Mouse (Mus musculus) heart, embryonic 16.5 days (tissue): ENCODE data around the gene Afg1l. TPM values are rescaled to one million over a fixed set of nuclear protein-coding genes. Genes with fewer than 3 reads are reported as not detected.
A peak's percentile ranks its signal among the peaks of the same experiment; 100 is the strongest.

Experiments
- ATAC-seq: fragments of 200-750 bp; cut with Nextera tagmentation; replicated peaks from 2 replicates; pipeline ENCODE4 v1.8.0; 2017; ENCODE audit warnings: moderate number of reproducible peaks; ENCODE audit not compliant: insufficient read depth, low FRiP score; ENCODE audit errors: extremely low read depth
- H3K27ac ChIP-seq: fragments of 300-500 bp; sonication (generic); 2 replicates; pipeline ENCODE4 v1.5.1; 2014; ENCODE audit warnings: mild to moderate bottlenecking, low read length, control low read depth, moderate library complexity
- H3K27me3 ChIP-seq: fragments of 300-500 bp; sonication (generic); 2 replicates; pipeline ENCODE4 v1.6.1; 2014; ENCODE audit warnings: low read length, mixed read lengths; ENCODE audit not compliant: control insufficient read depth, insufficient read depth
- H3K36me3 ChIP-seq: fragments of 300-500 bp; sonication (generic); 2 replicates; pipeline ENCODE4 v1.6.1; 2014; ENCODE audit not compliant: control insufficient read depth, insufficient read depth
- H3K4me1 ChIP-seq: fragments of 300-500 bp; sonication (generic); 2 replicates; pipeline ENCODE4 v1.6.1; 2014; ENCODE audit warnings: low read length, mixed read lengths; ENCODE audit not compliant: control insufficient read depth, insufficient read depth
- H3K4me2 ChIP-seq: fragments of 300-500 bp; sonication (generic); 2 replicates; pipeline ENCODE4 v1.6.1; 2014; ENCODE audit warnings: low read depth, mild to moderate bottlenecking, control low read depth, low read length
- H3K4me3 ChIP-seq: fragments of 300-500 bp; sonication (generic); 2 replicates; pipeline ENCODE4 v1.5.1; 2014; ENCODE audit warnings: mild to moderate bottlenecking, control low read depth, low read length
- H3K9ac ChIP-seq: fragments of 300-500 bp; sonication (generic); 2 replicates; pipeline ENCODE4 v1.6.1; 2014; ENCODE audit warnings: low read length, control low read depth
- H3K9me3 ChIP-seq: fragments of 300-500 bp; sonication (generic); replicated peaks from 2 replicates; pipeline ENCODE4 v1.6.1; 2016; ENCODE audit warnings: low read length; ENCODE audit not compliant: control insufficient read depth
- WGBS: fragments of 180-500 bp; shearing (Covaris S2); extraction: QIAGEN DNeasy Blood & Tissue Kit; methylation state at CpG from one replicate; pipeline ENCODE4 v1.1.7; 2014; 5-methylcytosine and 5-hydroxymethylcytosine counted together
- polyA plus RNA-seq: library from polyadenylated mRNA; unstranded; fragments of >200 nt; fragmentation: Nextera tagmentation; extraction: Ambion mirVana; gene quantifications from 2 replicates; pipeline ENCODE4 v1.2.1, GENCODE M21; 2015

Afg1l gene
- polyA plus RNA-seq, 1 experiment from 2014 or later = 22.1 TPM

- 57% methylated on average over 8 of the region's 8 CpGs for WGBS
- no peaks in the 10 kb centered on the region for H3K4me1 ChIP-seq
- no peak for ATAC-seq
These were observed 150.8 kb downstream of the Afg1l start for GRCm38 (mm10) chr10:42327576-42327975.

GRCm38 (mm10) chr10:42325305-42325704, 153.1 kb downstream of the Afg1l start:
- no peaks in the 10 kb centered on the region for H3K27me3 ChIP-seq
- H3K4me1 ChIP-seq = no peaks in the 10 kb centered on the region
- no peaks in the 10 kb centered on the region for H3K36me3 ChIP-seq
- no peak overlapping the region for H3K9ac ChIP-seq
- no peak overlapping the region for H3K27ac ChIP-seq
- 91% methylated on average over 10 of the region's 10 CpGs for WGBS
- ATAC-seq = no peak
- H3K9me3 ChIP-seq = no peaks in the 10 kb centered on the region
- H3K4me2 ChIP-seq = no peak overlapping the region
- H3K4me3 ChIP-seq = no peak overlapping the region

More at GRCm38 (mm10) chr10:42327576-42327975, 150.8 kb downstream of the Afg1l start:
- H3K36me3 ChIP-seq = peaks cover 3% of the 10 kb centered on the region; the same call in 1 of the 2 replicates
- no peaks in the 10 kb centered on the region for H3K27me3 ChIP-seq
- H3K27ac ChIP-seq = no peak overlapping the region
- no peak overlapping the region for H3K4me2 ChIP-seq
- no peak overlapping the region for H3K9ac ChIP-seq
- H3K9me3 ChIP-seq = no peaks in the 10 kb centered on the region
- no peak overlapping the region for H3K4me3 ChIP-seq

GRCm38 (mm10) chr10:42323978-42324377, 154.4 kb downstream of the Afg1l start:
- H3K4me3 ChIP-seq = no peak overlapping the region
- no peaks in the 10 kb centered on the region for H3K4me1 ChIP-seq
- no peaks in the 10 kb centered on the region for H3K27me3 ChIP-seq
- no peak overlapping the region for H3K4me2 ChIP-seq
- no peak overlapping the region for H3K9ac ChIP-seq
- H3K9me3 ChIP-seq = no peaks in the 10 kb centered on the region
- no peaks in the 10 kb centered on the region for H3K36me3 ChIP-seq
- no peak for ATAC-seq
- no peak overlapping the region for H3K27ac ChIP-seq

GRCm38 (mm10) chr10:42313222-42313786, 165.1 kb downstream of the Afg1l start:
- Histone ChIP-seq H3K4me3 (no peak overlapping the region), H3K36me3 (peaks cover 13% of the 10 kb centered on the region; the same call in 1 of the 2 replicates), H3K4me1 (no peaks in the 10 kb centered on the region), H3K9ac (no peak overlapping the region), H3K27me3 (no peaks in the 10 kb centered on the region), H3K9me3 (no peaks in the 10 kb centered on the region), H3K27ac (no peak overlapping the region), H3K4me2 (peak overlapping the region; percentile 37; the same call in 1 of the 2 replicates)
- WGBS = 58% methylated on average over 22 of the region's 22 CpGs
- ATAC-seq = no peak

GRCm38 (mm10) chr10:42312557-42312956, 165.8 kb downstream of the Afg1l start:
- H3K36me3 ChIP-seq = peaks cover 12% of the 10 kb centered on the region; the same call in 1 of the 2 replicates
- WGBS = 50% methylated on average over 1 of the region's 1 CpGs
- no peaks in the 10 kb centered on the region for H3K4me1 ChIP-seq
- no peaks in the 10 kb centered on the region for H3K27me3 ChIP-seq
- no peak overlapping the region for H3K27ac ChIP-seq
- H3K9me3 ChIP-seq = no peaks in the 10 kb centered on the region
- no peak overlapping the region for H3K4me3 ChIP-seq
- no peak overlapping the region for H3K4me2 ChIP-seq
- no peak for ATAC-seq
- H3K9ac ChIP-seq = no peak overlapping the region

- Histone ChIP-seq H3K4me2 (peak overlapping the region; percentile 68), H3K27me3 (no peaks in the 10 kb centered on the region), H3K9ac (peak overlapping the region; percentile 40; the same call in 1 of the 2 replicates), H3K36me3 (0 out of 2 replicates have a peak, but pooled peaks cover 3% of the 10 kb centered on the region), H3K4me3 (peak overlapping the region; percentile 43), H3K9me3 (no peaks in the 10 kb centered on the region), H3K4me1 (no peaks in the 10 kb centered on the region), H3K27ac (no peak overlapping the region)
- no peak for ATAC-seq
- 27% methylated on average over 8 of the region's 8 CpGs for WGBS
These were observed 169.7 kb downstream of the Afg1l start for GRCm38 (mm10) chr10:42308687-42308987.

GRCm38 (mm10) chr10:42307980-42308686, 170.2 kb downstream of the Afg1l start:
- 9% methylated on average over 20 of the region's 20 CpGs for WGBS
- H3K4me3 ChIP-seq = peak overlapping the region; percentile 43
- H3K9me3 ChIP-seq = no peaks in the 10 kb centered on the region
- H3K4me1 ChIP-seq = no peaks in the 10 kb centered on the region
- peak overlapping the region; percentile 68 for H3K4me2 ChIP-seq
- no peak overlapping the region for H3K27ac ChIP-seq
- 0 out of 2 replicates have a peak, but pooled peaks have one; percentile 29 for ATAC-seq
- peak overlapping the region; percentile 40; the same call in 1 of the 2 replicates for H3K9ac ChIP-seq
- H3K36me3 ChIP-seq = 0 out of 2 replicates have a peak, but pooled peaks cover 3% of the 10 kb centered on the region
- H3K27me3 ChIP-seq = no peaks in the 10 kb centered on the region

- H3K4me1 ChIP-seq = no peaks in the 10 kb centered on the region
- no peak overlapping the region for H3K9ac ChIP-seq
- no peaks in the 10 kb centered on the region for H3K9me3 ChIP-seq
- H3K36me3 ChIP-seq = no peaks in the 10 kb centered on the region
- no peak for ATAC-seq
- H3K4me2 ChIP-seq = no peak overlapping the region
- H3K27me3 ChIP-seq = no peaks in the 10 kb centered on the region
- no peak overlapping the region for H3K27ac ChIP-seq
- 78% methylated on average over 8 of the region's 8 CpGs for WGBS
- no peak overlapping the region for H3K4me3 ChIP-seq
These were observed 171.9 kb downstream of the Afg1l start for GRCm38 (mm10) chr10:42306422-42306821.

- no peak for ATAC-seq
- H3K36me3 ChIP-seq = no peaks in the 10 kb centered on the region
- peaks cover 4% of the 10 kb centered on the region; the same call in 1 of the 2 replicates for H3K9me3 ChIP-seq
- H3K4me1 ChIP-seq = no peaks in the 10 kb centered on the region
- H3K4me3 ChIP-seq = no peak overlapping the region
- no peak overlapping the region for H3K9ac ChIP-seq
- no peak overlapping the region for H3K27ac ChIP-seq
- WGBS = 49% methylated on average over 4 of the region's 4 CpGs
- H3K4me2 ChIP-seq = no peak overlapping the region
- H3K27me3 ChIP-seq = no peaks in the 10 kb centered on the region
These were observed 177.6 kb downstream of the Afg1l start for GRCm38 (mm10) chr10:42300805-42301204.
